Mouse (Mus musculus): ENCODE data around the gene Ifit3b. TPM values are rescaled to one million over a fixed set of nuclear protein-coding genes. Genes with fewer than 3 reads are reported as not detected.
A peak's percentile ranks its signal among the peaks of the same experiment; 100 is the strongest.
"Not testable (repeated sequence)": the region's sequence is repeated elsewhere in the genome, so short reads cannot be mapped to it uniquely, and the experiment has no call there.

Ifit3b gene
- polyA plus RNA-seq, 1 experiment from 2014 or later = 0.34 TPM

- WGBS = 64% methylated on average over 5 of the region's 5 CpGs
- not testable (repeated sequence) for H3K9ac ChIP-seq, H3K4me3 ChIP-seq
Observed at GRCm38 (mm10) chr19:34585740-34586458, 21.9 kb upstream of the Ifit3b start.

GRCm38 (mm10) chr19:34587898-34588692, 19.7 kb upstream of the Ifit3b start:
- H3K27me3 ChIP-seq; H3K9ac ChIP-seq; ATAC-seq (replicated peaks; ENCODE audit: insufficient number of reproducible peaks, insufficient read depth, low FRiP score, low read depth); H3K9me3 ChIP-seq (replicated peaks); H3K27ac ChIP-seq; H3K4me3 ChIP-seq; H3K4me2 ChIP-seq; H3K4me1 ChIP-seq (replicated peaks); H3K36me3 ChIP-seq: not testable (repeated sequence)
- 61% methylated on average over 7 of the region's 12 CpGs for WGBS

More at GRCm38 (mm10) chr19:34585740-34586458, 21.9 kb upstream of the Ifit3b start:
- not testable (repeated sequence) for H3K9me3 ChIP-seq (replicated peaks); ATAC-seq (replicated peaks; ENCODE audit: insufficient number of reproducible peaks, insufficient read depth, low FRiP score, low read depth); H3K4me1 ChIP-seq (replicated peaks); H3K27ac ChIP-seq; H3K27me3 ChIP-seq; H3K36me3 ChIP-seq; H3K4me2 ChIP-seq

DNA sequence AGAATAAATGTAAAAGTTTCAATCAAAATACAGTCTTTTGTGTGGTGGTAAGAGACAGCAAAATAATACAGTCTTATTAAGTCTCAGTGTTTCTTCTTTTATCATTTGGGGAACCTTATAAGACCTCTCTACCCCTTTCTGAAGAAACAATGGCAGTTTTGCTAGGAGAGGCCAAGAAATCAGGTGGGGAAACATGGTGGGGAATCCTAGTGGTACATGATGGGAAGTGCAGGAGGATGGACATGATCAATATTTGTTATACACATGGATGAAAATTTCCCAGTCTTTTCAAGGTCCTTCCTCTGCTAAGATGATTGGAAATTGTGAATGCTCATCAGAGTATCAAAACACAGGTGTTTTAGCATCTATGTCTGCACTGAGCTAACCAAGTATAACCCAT, 18.8 kb upstream of the Ifit3b start:
- Histone ChIP-seq H3K36me3 (no peaks in the 10 kb centered on the region), H3K9ac (no peak overlapping the region), H3K27ac (no peak overlapping the region), H3K4me3 (no peak overlapping the region), H3K9me3 (replicated peaks) (no peaks in the 10 kb centered on the region), H3K4me1 (replicated peaks) (0 out of 2 replicates have a peak, but pooled peaks cover 2% of the 10 kb centered on the region), H3K4me2 (no peak overlapping the region), H3K27me3 (no peaks in the 10 kb centered on the region)
- no peak for ATAC-seq (replicated peaks; ENCODE audit: insufficient number of reproducible peaks, insufficient read depth, low FRiP score, low read depth)

GRCm38 (mm10) chr19:34593456-34593855, 14.3 kb upstream of the Ifit3b start:
- Histone ChIP-seq H3K4me1 (replicated peaks) (peaks cover 14% of the 10 kb centered on the region), H3K27ac (no peak overlapping the region), H3K4me3 (no peak overlapping the region), H3K27me3 (no peaks in the 10 kb centered on the region), H3K9ac (no peak overlapping the region), H3K36me3 (no peaks in the 10 kb centered on the region), H3K4me2 (no peak overlapping the region), H3K9me3 (replicated peaks) (no peaks in the 10 kb centered on the region)
- no peak for ATAC-seq (replicated peaks; ENCODE audit: insufficient number of reproducible peaks, insufficient read depth, low FRiP score, low read depth)
- WGBS = 85% methylated on average over 2 of the region's 2 CpGs

- H3K4me3 ChIP-seq; H3K36me3 ChIP-seq; H3K27me3 ChIP-seq; H3K9me3 ChIP-seq (replicated peaks); H3K9ac ChIP-seq; H3K27ac ChIP-seq; H3K4me2 ChIP-seq; ATAC-seq (replicated peaks; ENCODE audit: insufficient number of reproducible peaks, insufficient read depth, low FRiP score, low read depth): not testable (repeated sequence)
- whole genome bisulfite sequencing = 84% methylated on average over 3 of the region's 3 CpGs
- peaks cover 17% of the 10 kb centered on the region for H3K4me1 ChIP-seq (replicated peaks)
Observed at GRCm38 (mm10) chr19:34594523-34594922, 13.2 kb upstream of the Ifit3b start.

GRCm38 (mm10) chr19:34596811-34597210, 11.0 kb upstream of the Ifit3b start:
- Histone ChIP-seq H3K4me2 (no peak overlapping the region), H3K36me3 (no peaks in the 10 kb centered on the region), H3K4me3 (no peak overlapping the region), H3K27me3 (no peaks in the 10 kb centered on the region), H3K9ac (no peak overlapping the region), H3K27ac (no peak overlapping the region), H3K4me1 (replicated peaks) (peaks cover 17% of the 10 kb centered on the region), H3K9me3 (replicated peaks) (no peaks in the 10 kb centered on the region)
- no peak for ATAC-seq (replicated peaks; ENCODE audit: insufficient number of reproducible peaks, insufficient read depth, low FRiP score, low read depth)

- Histone ChIP-seq H3K4me2 (no peak overlapping the region), H3K36me3 (no peaks in the 10 kb centered on the region), H3K9ac (no peak overlapping the region), H3K27ac (no peak overlapping the region), H3K27me3 (no peaks in the 10 kb centered on the region), H3K4me1 (replicated peaks) (peaks cover 17% of the 10 kb centered on the region), H3K9me3 (replicated peaks) (no peaks in the 10 kb centered on the region), H3K4me3 (no peak overlapping the region)
- ATAC-seq (replicated peaks; ENCODE audit: insufficient number of reproducible peaks, insufficient read depth, low FRiP score, low read depth) = 0 out of 2 replicates have a peak, but pooled peaks have one; percentile 49
- 55% methylated on average over 2 of the region's 2 CpGs for WGBS
Observed at GRCm38 (mm10) chr19:34598341-34598740, 9.4 kb upstream of the Ifit3b start.

DNA sequence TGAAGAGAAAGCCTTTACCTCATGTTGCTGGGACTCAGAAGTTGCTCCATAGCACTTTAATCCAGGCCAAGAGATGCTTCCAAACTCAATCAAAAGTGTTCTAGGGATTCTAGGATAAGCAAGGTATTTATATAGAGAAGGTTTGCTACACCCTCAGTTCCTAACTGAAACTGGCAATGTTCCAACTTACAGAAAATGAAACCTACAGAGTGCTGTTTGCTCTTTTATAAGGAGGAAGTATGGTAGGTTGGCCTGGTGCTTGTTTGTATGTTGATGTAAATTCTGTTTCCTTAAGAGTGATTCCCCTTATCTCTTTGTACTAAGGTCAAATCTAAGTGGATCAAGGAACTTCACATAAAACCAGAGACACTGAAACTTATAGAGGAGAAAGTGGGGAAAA, 8.5 kb upstream of the Ifit3b start:
- ATAC-seq (replicated peaks; ENCODE audit: insufficient number of reproducible peaks, insufficient read depth, low FRiP score, low read depth); H3K27ac ChIP-seq; H3K9me3 ChIP-seq (replicated peaks); H3K27me3 ChIP-seq; H3K9ac ChIP-seq; H3K4me2 ChIP-seq; H3K36me3 ChIP-seq; H3K4me3 ChIP-seq: not testable (repeated sequence)
- peaks cover 17% of the 10 kb centered on the region for H3K4me1 ChIP-seq (replicated peaks)

- WGBS = 55% methylated on average over 1 of the region's 1 CpGs
- H3K4me2 ChIP-seq; H3K36me3 ChIP-seq; H3K9ac ChIP-seq; H3K27me3 ChIP-seq; H3K9me3 ChIP-seq (replicated peaks); ATAC-seq (replicated peaks; ENCODE audit: insufficient number of reproducible peaks, insufficient read depth, low FRiP score, low read depth); H3K4me3 ChIP-seq; H3K27ac ChIP-seq: not testable (repeated sequence)
- H3K4me1 ChIP-seq (replicated peaks) = peaks cover 16% of the 10 kb centered on the region
Observed at GRCm38 (mm10) chr19:34601888-34602287, 5.9 kb upstream of the Ifit3b start, which contains the start of gene Ifit1bl1. TSS of gene Ifit1bl1 (minus strand) at chr19:34601956.

DNA sequence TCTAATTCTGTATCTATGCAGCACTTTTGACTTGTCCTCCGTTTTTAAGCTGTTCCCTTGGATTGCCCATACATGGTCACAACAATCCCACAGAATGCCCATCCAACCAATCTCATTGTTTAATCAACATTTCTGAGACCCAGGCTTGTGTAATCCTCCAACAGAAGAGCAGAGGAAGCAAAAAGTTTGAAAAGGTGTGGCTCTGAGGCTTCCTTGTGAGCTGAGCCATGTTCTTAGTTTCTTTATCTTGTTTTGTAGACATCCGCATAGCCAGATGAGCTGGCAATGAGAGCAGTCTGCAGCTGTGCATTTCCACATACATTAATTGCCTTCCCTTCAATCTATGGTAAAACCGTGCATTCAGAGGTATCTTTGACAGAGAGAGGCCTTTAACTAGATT, 2.3 kb upstream of the Ifit3b start:
- ATAC-seq (replicated peaks; ENCODE audit: insufficient number of reproducible peaks, insufficient read depth, low FRiP score, low read depth) = no peak
- Histone ChIP-seq H3K4me2 (no peak overlapping the region), H3K4me3 (no peak overlapping the region), H3K27me3 (no peaks in the 10 kb centered on the region), H3K27ac (no peak overlapping the region), H3K4me1 (replicated peaks) (no peaks in the 10 kb centered on the region), H3K36me3 (no peaks in the 10 kb centered on the region), H3K9ac (no peak overlapping the region), H3K9me3 (replicated peaks) (no peaks in the 10 kb centered on the region)
- WGBS = 88% methylated on average over 3 of the region's 3 CpGs

- H3K4me1 ChIP-seq (replicated peaks); H3K4me3 ChIP-seq; ATAC-seq (replicated peaks; ENCODE audit: insufficient number of reproducible peaks, insufficient read depth, low FRiP score, low read depth); H3K9me3 ChIP-seq (replicated peaks); H3K4me2 ChIP-seq; H3K27ac ChIP-seq; H3K27me3 ChIP-seq; H3K9ac ChIP-seq; H3K36me3 ChIP-seq: not testable (repeated sequence)
- 75% methylated on average over 3 of the region's 3 CpGs for WGBS
Observed at GRCm38 (mm10) chr19:34610118-34610517, 2.3 kb downstream of the Ifit3b start.
